Mouse (Mus musculus) embryonic facial prominence, embryonic 14.5 days (tissue): ENCODE data around the gene Wdr26. TPM values are rescaled to one million over a fixed set of nuclear protein-coding genes. Genes with fewer than 3 reads are reported as not detected.

Experiments
- ATAC-seq: fragments of 200-750 bp; cut with Nextera tagmentation; 2 replicates; pipeline ENCODE4 v1.8.0; 2017; ENCODE audit warnings: low read depth, moderate number of reproducible peaks, moderate TSS enrichment
- DNase-seq: peaks from one replicate; pipeline ENCODE4 v3.0.0-alpha.2; 2015; ENCODE audit warnings: low spot score
- H3K27ac ChIP-seq: fragments of 300-500 bp; sonication (generic); replicated peaks from 2 replicates; pipeline ENCODE4 v1.5.1; 2014; ENCODE audit warnings: low read depth, mild to moderate bottlenecking, low read length, moderate library complexity
- H3K27me3 ChIP-seq: fragments of 300-500 bp; sonication (generic); replicated peaks from 2 replicates; pipeline ENCODE4 v1.6.1; 2014; ENCODE audit warnings: low read length; ENCODE audit not compliant: control insufficient read depth, insufficient read depth
- H3K36me3 ChIP-seq: fragments of 300-500 bp; sonication (generic); 2 replicates; pipeline ENCODE4 v1.6.1; 2014; ENCODE audit warnings: low read length, mixed read lengths; ENCODE audit not compliant: control insufficient read depth, insufficient read depth
- H3K4me1 ChIP-seq: fragments of 300-500 bp; sonication (generic); 2 replicates; pipeline ENCODE4 v1.6.1; 2014; ENCODE audit warnings: antibody characterized with exemption, low read length; ENCODE audit not compliant: control insufficient read depth, insufficient read depth
- H3K4me2 ChIP-seq: fragments of 300-500 bp; sonication (generic); 2 replicates; pipeline ENCODE4 v1.6.1; 2014; ENCODE audit warnings: low read depth, mild to moderate bottlenecking, low read length, moderate library complexity, mixed read lengths
- H3K4me3 ChIP-seq: fragments of 300-500 bp; sonication (generic); 2 replicates; pipeline ENCODE4 v1.5.1; 2014; ENCODE audit warnings: low read depth, mild to moderate bottlenecking, low read length
- H3K9ac ChIP-seq: fragments of 300-500 bp; sonication (generic); 2 replicates; pipeline ENCODE4 v1.6.1; 2014; ENCODE audit warnings: low read depth, mild to moderate bottlenecking, low read length, moderate library complexity, mixed read lengths
- H3K9me3 ChIP-seq: fragments of 300-500 bp; sonication (generic); 2 replicates; pipeline ENCODE4 v1.6.1; 2016; ENCODE audit warnings: low read length; ENCODE audit not compliant: control insufficient read depth
- WGBS: fragments of 180-500 bp; shearing (Covaris S2); extraction: QIAGEN DNeasy Blood & Tissue Kit; methylation state at CpG from one replicate; pipeline ENCODE4 v1.1.7; 2014; 5-methylcytosine and 5-hydroxymethylcytosine counted together
- polyA plus RNA-seq: library from polyadenylated mRNA; unstranded; fragments of >200 nt; fragmentation: Nextera tagmentation; extraction: Ambion mirVana; gene quantifications from 2 replicates; pipeline ENCODE4 v1.2.1, GENCODE M21; 2014

Gene Wdr26
- polyA plus RNA-seq, 1 experiment from 2014 or later: 50.8 TPM

- H3K9ac ChIP-seq: no peak overlapping the region
- H3K4me1 ChIP-seq: no peaks in the 10 kb centered on the region
- H3K27ac ChIP-seq: no peak overlapping the region
- DNase-seq: no peak
- H3K36me3 ChIP-seq: no peaks in the 10 kb centered on the region
- ATAC-seq: no peak
- H3K4me2 ChIP-seq: no peak overlapping the region
- no peak overlapping the region for H3K4me3 ChIP-seq
- H3K9me3 ChIP-seq: no peaks in the 10 kb centered on the region
- H3K27me3 ChIP-seq: no peaks in the 10 kb centered on the region
- WGBS: 75% methylated on average over 7 of the region's 7 CpGs
Measured at GRCm38 (mm10) chr1:181231262-181231661, 19.5 kb upstream of the Wdr26 start.

DNA sequence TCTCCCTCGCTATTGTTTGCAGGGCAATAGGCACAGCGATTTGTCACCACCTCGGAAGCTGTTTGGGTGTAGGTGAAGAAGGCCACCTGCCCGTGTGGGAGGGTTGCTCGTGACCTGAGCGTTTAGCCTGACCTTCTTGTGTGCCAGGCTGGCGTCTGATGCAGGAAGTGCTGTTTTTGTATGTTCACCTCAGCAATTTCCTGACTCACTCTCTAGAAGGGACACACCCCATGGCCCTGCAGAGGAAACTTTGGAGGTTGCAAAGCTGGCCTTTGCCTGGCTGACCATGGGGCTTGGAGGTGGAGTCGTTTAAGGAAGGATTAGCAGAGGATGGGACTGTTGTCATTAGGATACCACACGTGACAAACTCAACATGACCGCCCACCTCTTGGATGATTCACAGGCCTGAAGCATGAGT lies 18.9 kb upstream of the Wdr26 start:
- Histone ChIP-seq H3K9ac (no peak overlapping the region), H3K27ac (no peak overlapping the region), H3K27me3 (no peaks in the 10 kb centered on the region), H3K36me3 (no peaks in the 10 kb centered on the region), H3K9me3 (no peaks in the 10 kb centered on the region), H3K4me3 (no peak overlapping the region), H3K4me2 (no peak overlapping the region), H3K4me1 (no peaks in the 10 kb centered on the region)
- DNase-seq (no peak), ATAC-seq (0 out of 2 replicates have a peak, but pooled peaks have one; percentile 16)
- 35% methylated on average over 10 of the region's 10 CpGs for WGBS

DNA sequence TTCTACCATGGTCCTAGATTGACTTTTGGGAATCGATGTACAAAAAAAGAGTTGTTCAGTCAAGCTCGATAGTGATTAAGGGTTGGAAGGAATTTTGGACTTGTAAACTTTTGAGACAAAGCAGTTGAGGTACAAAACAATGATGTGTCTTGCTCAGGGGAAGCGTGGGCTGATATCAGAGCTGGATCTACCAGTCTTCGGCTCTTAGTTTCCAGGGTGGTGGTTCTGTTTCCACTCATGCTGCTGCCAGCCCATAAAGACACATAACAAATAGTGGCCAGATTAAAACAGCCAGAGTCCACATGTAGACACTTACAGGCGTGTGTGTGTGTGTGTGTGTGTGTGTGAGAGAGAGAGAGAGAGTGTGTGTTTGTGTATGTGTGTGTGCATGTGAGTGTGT lies 17.2 kb upstream of the Wdr26 start:
- no peak for DNase-seq

DNA sequence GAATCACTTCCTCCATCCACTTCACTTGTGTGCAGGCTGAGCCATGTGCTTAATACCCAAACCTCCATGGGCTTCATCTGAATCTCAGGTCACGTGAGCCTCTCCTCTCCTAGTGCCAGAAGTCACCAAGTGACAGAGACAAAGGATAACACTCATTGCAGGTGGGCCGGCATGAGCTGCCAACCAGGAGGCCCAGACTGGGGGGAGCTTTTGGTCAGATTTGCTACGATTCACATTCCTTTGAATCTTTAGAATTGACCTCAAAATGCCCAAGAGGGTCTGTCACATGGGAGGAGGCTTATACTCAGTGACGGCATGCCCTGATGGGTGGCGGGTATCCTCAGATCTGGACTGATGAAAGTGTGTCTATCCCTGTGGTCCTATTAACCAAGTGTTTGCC lies 16.8 kb upstream of the Wdr26 start:
- Histone ChIP-seq H3K27me3 (no peaks in the 10 kb centered on the region), H3K36me3 (no peaks in the 10 kb centered on the region), H3K4me3 (no peak overlapping the region), H3K9me3 (no peaks in the 10 kb centered on the region), H3K4me2 (no peak overlapping the region), H3K9ac (no peak overlapping the region), H3K27ac (no peak overlapping the region), H3K4me1 (no peaks in the 10 kb centered on the region)
- no peak for ATAC-seq
- 62% methylated on average over 5 of the region's 5 CpGs for WGBS
- DNase-seq: no peak

More for the DNA sequence above, 17.2 kb upstream of the Wdr26 start:
- Histone ChIP-seq H3K9me3 (no peaks in the 10 kb centered on the region), H3K4me2 (no peak overlapping the region), H3K27me3 (no peaks in the 10 kb centered on the region), H3K27ac (no peak overlapping the region), H3K9ac (no peak overlapping the region), H3K4me3 (no peak overlapping the region), H3K36me3 (no peaks in the 10 kb centered on the region), H3K4me1 (no peaks in the 10 kb centered on the region)
- ATAC-seq: no peak
- WGBS: 80% methylated on average over 5 of the region's 5 CpGs

DNA sequence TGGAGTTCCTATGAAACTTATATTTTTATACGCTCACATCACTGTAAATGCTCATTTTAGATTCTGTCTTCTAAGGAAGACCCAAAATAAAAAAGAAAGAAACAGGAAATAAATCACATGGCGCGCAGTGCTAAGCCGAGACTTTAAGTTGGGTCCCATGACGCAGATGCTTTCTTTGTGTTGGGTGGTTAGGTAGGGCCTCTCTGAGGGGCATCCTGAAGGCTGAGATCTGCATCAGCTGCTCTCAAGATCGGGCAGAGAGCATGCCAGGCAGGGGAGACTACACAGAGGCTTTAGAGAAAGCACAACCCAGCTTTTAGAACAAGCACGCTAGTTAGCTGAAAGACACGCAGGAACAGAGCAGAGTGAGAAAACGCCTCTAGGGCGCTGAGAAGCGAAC lies 16.0 kb upstream of the Wdr26 start:
- WGBS: 72% methylated on average over 11 of the region's 11 CpGs
- H3K27me3 ChIP-seq: no peaks in the 10 kb centered on the region
- no peak overlapping the region for H3K27ac ChIP-seq
- H3K4me2 ChIP-seq: no peak overlapping the region
- ATAC-seq (no peak), DNase-seq (no peak)
- no peaks in the 10 kb centered on the region for H3K36me3 ChIP-seq
- no peak overlapping the region for H3K9ac ChIP-seq
- no peaks in the 10 kb centered on the region for H3K9me3 ChIP-seq
- no peaks in the 10 kb centered on the region for H3K4me1 ChIP-seq
- no peak overlapping the region for H3K4me3 ChIP-seq

DNA sequence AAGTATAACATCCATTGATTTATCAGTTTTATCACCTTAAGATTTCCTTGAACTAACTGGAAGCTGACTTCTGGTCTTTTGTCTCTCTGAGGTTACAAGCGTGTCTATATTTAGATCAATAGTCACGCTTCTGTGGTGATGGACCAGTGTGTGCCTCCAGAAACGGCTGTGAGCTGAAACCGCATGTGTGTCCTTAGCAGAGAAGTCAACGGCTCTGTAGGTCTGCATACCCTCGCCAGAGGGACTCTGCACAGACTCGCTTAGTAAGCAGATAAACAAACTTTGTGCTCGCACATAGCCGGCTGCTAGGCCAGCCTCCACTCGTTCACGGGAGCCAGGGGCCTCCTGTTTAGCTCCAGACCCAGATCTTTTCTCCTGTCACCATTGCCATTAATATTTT lies 15.0 kb upstream of the Wdr26 start:
- WGBS: 59% methylated on average over 11 of the region's 11 CpGs
- DNase-seq (no peak), ATAC-seq (no peak)
- Histone ChIP-seq H3K27me3 (no peaks in the 10 kb centered on the region), H3K27ac (no peak overlapping the region), H3K36me3 (no peaks in the 10 kb centered on the region), H3K4me3 (no peak overlapping the region), H3K4me2 (no peak overlapping the region), H3K4me1 (no peaks in the 10 kb centered on the region), H3K9me3 (no peaks in the 10 kb centered on the region), H3K9ac (no peak overlapping the region)

GRCm38 (mm10) chr1:181225281-181225680 lies 13.5 kb upstream of the Wdr26 start:
- ATAC-seq: no peak
- Histone ChIP-seq H3K36me3 (no peaks in the 10 kb centered on the region), H3K27ac (no peak overlapping the region), H3K4me1 (no peaks in the 10 kb centered on the region), H3K9me3 (no peaks in the 10 kb centered on the region), H3K4me2 (no peak overlapping the region), H3K27me3 (no peaks in the 10 kb centered on the region), H3K9ac (no peak overlapping the region), H3K4me3 (no peak overlapping the region)
- whole genome bisulfite sequencing: 71% methylated on average over 5 of the region's 5 CpGs
- DNase-seq: no peak

GRCm38 (mm10) chr1:181222041-181222440 lies 10.2 kb upstream of the Wdr26 start:
- Histone ChIP-seq H3K27ac (no peak overlapping the region), H3K9ac (no peak overlapping the region), H3K9me3 (no peaks in the 10 kb centered on the region), H3K4me2 (no peak overlapping the region), H3K4me1 (no peaks in the 10 kb centered on the region), H3K4me3 (no peak overlapping the region), H3K27me3 (no peaks in the 10 kb centered on the region), H3K36me3 (no peaks in the 10 kb centered on the region)
- ATAC-seq: no peak
- DNase-seq: no peak
- 15% methylated on average over 1 of the region's 1 CpGs for WGBS

DNA sequence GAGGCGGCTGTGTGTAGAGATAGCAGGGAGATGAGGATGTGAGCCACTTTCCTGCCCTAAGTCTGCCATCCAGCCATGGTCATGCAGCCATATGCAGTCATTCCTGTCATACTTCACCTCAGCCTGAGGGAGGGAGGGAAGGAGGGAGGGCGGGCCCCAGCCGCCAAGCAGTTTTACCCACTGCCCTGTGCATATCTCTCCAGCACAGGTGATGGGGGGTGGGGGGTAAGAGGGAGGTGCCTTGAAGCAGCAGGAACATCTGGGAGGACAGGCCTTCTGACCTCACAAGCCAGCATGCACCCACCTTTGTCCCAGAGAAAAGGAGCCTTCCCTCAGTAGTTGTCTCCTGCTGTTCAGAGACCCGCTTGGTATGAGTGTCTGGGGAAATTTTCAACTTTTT lies 4.5 kb upstream of the Wdr26 start:
- Histone ChIP-seq H3K4me1 (0 out of 2 replicates have a peak, but pooled peaks cover 3% of the 10 kb centered on the region), H3K27me3 (no peaks in the 10 kb centered on the region), H3K27ac (no peak overlapping the region), H3K4me3 (no peak overlapping the region), H3K9me3 (no peaks in the 10 kb centered on the region), H3K9ac (no peak overlapping the region), H3K4me2 (no peak overlapping the region), H3K36me3 (no peaks in the 10 kb centered on the region)
- ATAC-seq: no peak
- DNase-seq: no peak
- WGBS: 68% methylated on average over 2 of the region's 4 CpGs
